Mouse (Mus musculus) embryonic stem cell, embryonic (primary cell): ENCODE data around the gene Fgd3.

Source experiments
- CTCF ChIA-PET, 4 experiments: fragments of 300-600 bp in 2 of 4; fragments of 350-600 bp in 2 of 4; sonication (Branson Sonifier 250); formaldehyde crosslinking; loops; one replicate each; lab custom pipeline; 2022; ENCODE audit warnings: inconsistent platforms in 2 of 4; lab: Charles Lee
- POLR2A ChIA-PET, 4 experiments: fragments of 300-600 bp in 2 of 4; fragments of 350-600 bp in 2 of 4; sonication (Branson Sonifier 250); formaldehyde crosslinking; loops; one replicate each; lab custom pipeline; 2022; ENCODE audit warnings: antibody characterized with exemption in 4 of 4, inconsistent platforms in 1 of 4; lab: Charles Lee

Gene Fgd3

GRCm38 (mm10) chr13:49320040-49320439 is at the start of gene Fgd3:
Gene Fgd3 (minus strand): TSS chr13:49320311.
- POLR2A ChIA-PET = interaction anchor here in 2 of 4 experiments (0.8 to 1.7 kb wide), 3 partner anchors 12 to 71 kb away, joined by 3 to 4 read pairs (median 4); partner anchors contain the start of gene Susd3 (in 1 of the 2)
- CTCF ChIA-PET = interaction anchor here in 1 of 4 experiments (0.6 kb wide), 1 partner anchor 64 kb away, joined by 3 read pairs; no protein-coding TSS in a partner anchor

GRCm38 (mm10) chr13:49369404-49369803 is 49.3 kb upstream of the Fgd3 start:
- CTCF ChIA-PET = interaction anchor here in 1 of 4 experiments (1.4 kb wide), 1 partner anchor 31 kb away, joined by 5 read pairs; no protein-coding TSS in a partner anchor
- POLR2A ChIA-PET = interaction anchor here in 3 of 4 experiments (0.8 to 2.4 kb wide), 11 partner anchors 8 to 182 kb away, joined by 3 to 18 read pairs (median 3); partner anchors contain the start of genes Ippk (in 1 of the 3) and Ninj1 (in 1 of the 3)

- CTCF ChIA-PET = interaction anchor here in 1 of 4 experiments (0.6 kb wide), 1 partner anchor 9 kb away, joined by 4 read pairs; no protein-coding TSS in a partner anchor
- POLR2A ChIA-PET = interaction anchor here in 3 of 4 experiments (0.7 to 1.4 kb wide), 8 partner anchors 13 to 27 kb away, joined by 3 to 5 read pairs (median 4); partner anchors contain the start of gene Bicd2 (in 2 of the 3)
Observed at GRCm38 (mm10) chr13:49367657-49368440, 47.7 kb upstream of the Fgd3 start.

GRCm38 (mm10) chr13:49364716-49365115 is 44.6 kb upstream of the Fgd3 start:
- ChIA-PET POLR2A (interaction anchor here in 3 of 4 experiments (0.6 to 3.9 kb wide), 11 partner anchors 10 to 320 kb away, joined by 3 to 19 read pairs (median 5); partner anchors contain the start of gene Bicd2 (in 1 of the 3)), CTCF (interaction anchor here in 1 of 4 experiments (0.8 kb wide), 1 partner anchor 26 kb away, joined by 3 read pairs; no protein-coding TSS in a partner anchor)

- POLR2A ChIA-PET = interaction anchor here in 3 of 4 experiments (0.6 to 3.5 kb wide), 23 partner anchors 8 to 290 kb away, joined by 3 to 26 read pairs (median 3); partner anchors contain the start of genes Bicd2 (in 2 of the 3), Card19 (in 1 of the 3), Cenpp (in 1 of the 3) and Ninj1 (in 1 of the 3)
- CTCF ChIA-PET = interaction anchor here in 2 of 4 experiments (1.4 kb wide), 2 partner anchors 18 to 24 kb away, joined by 3 to 5 read pairs; no protein-coding TSS in a partner anchor
Observed at GRCm38 (mm10) chr13:49362804-49363203, 42.7 kb upstream of the Fgd3 start.

GRCm38 (mm10) chr13:49362364-49362763 is 42.3 kb upstream of the Fgd3 start:
- CTCF ChIA-PET = interaction anchor here in 2 of 4 experiments (1.4 kb wide), 3 partner anchors 18 to 24 kb away, joined by 3 to 5 read pairs (median 4); no protein-coding TSS in a partner anchor
- POLR2A ChIA-PET = interaction anchor here (0.5 to 3.5 kb wide), 27 partner anchors 8 to 291 kb away, joined by 3 to 26 read pairs (median 4); partner anchors contain the start of genes Bicd2 (in 2 of the 4), Card19 (in 1 of the 4), Cenpp (in 1 of the 4) and Ninj1 (in 1 of the 4)

- ChIA-PET CTCF (interaction anchor here in 1 of 4 experiments (1.0 to 1.4 kb wide), 2 partner anchors 22 to 31 kb away, joined by 4 read pairs; no protein-coding TSS in a partner anchor), POLR2A (interaction anchor here in 2 of 4 experiments (0.7 to 3.5 kb wide), 11 partner anchors 8 to 173 kb away, joined by 3 to 26 read pairs (median 6); partner anchors contain the start of genes Bicd2 (in 2 of the 2), Ippk (in 1 of the 2) and Ninj1 (in 1 of the 2))
Observed at GRCm38 (mm10) chr13:49360906-49361406, 40.8 kb upstream of the Fgd3 start.

- POLR2A ChIA-PET = interaction anchor here in 2 of 4 experiments (0.5 to 1.5 kb wide), 4 partner anchors 9 to 40 kb away, joined by 3 to 6 read pairs (median 4); no protein-coding TSS in a partner anchor
- CTCF ChIA-PET = no interaction called here
Observed at GRCm38 (mm10) chr13:49358184-49358583, 38.1 kb upstream of the Fgd3 start.

- ChIA-PET POLR2A (interaction anchor here in 2 of 4 experiments (0.5 to 1.5 kb wide), 3 partner anchors 23 to 291 kb away, joined by 3 to 5 read pairs (median 3); no protein-coding TSS in a partner anchor), CTCF (interaction anchor here in 1 of 4 experiments (0.6 kb wide), 1 partner anchor 99 kb away, joined by 3 read pairs; no protein-coding TSS in a partner anchor)
Observed at GRCm38 (mm10) chr13:49357367-49358026, 37.4 kb upstream of the Fgd3 start.

GRCm38 (mm10) chr13:49356090-49356489 is 36.0 kb upstream of the Fgd3 start:
- ChIA-PET POLR2A (interaction anchor here in 2 of 4 experiments (1.2 to 4.2 kb wide), 6 partner anchors 8 to 290 kb away, joined by 3 to 13 read pairs (median 6); partner anchors contain the start of gene Bicd2 (in 2 of the 2)), CTCF (interaction anchor here in 1 of 4 experiments (0.6 kb wide), 1 partner anchor 35 kb away, joined by 4 read pairs; no protein-coding TSS in a partner anchor)

GRCm38 (mm10) chr13:49355461-49356061 is 35.5 kb upstream of the Fgd3 start:
- CTCF ChIA-PET = interaction anchor here in 1 of 4 experiments (0.6 to 0.9 kb wide), 3 partner anchors 11 to 36 kb away, joined by 3 to 4 read pairs (median 3); no protein-coding TSS in a partner anchor
- POLR2A ChIA-PET = interaction anchor here in 2 of 4 experiments (0.6 to 4.2 kb wide), 7 partner anchors 8 to 26 kb away, joined by 3 to 13 read pairs (median 5); partner anchors contain the start of gene Bicd2 (in 2 of the 2)

- POLR2A ChIA-PET = interaction anchor here in 2 of 4 experiments (0.6 to 4.2 kb wide), 5 partner anchors 10 to 15 kb away, joined by 3 to 13 read pairs (median 6); partner anchors contain the start of gene Bicd2 (in 1 of the 2)
- CTCF ChIA-PET = interaction anchor here in 1 of 4 experiments (0.8 kb wide), 1 partner anchor 27 kb away, joined by 3 read pairs; no protein-coding TSS in a partner anchor
Observed at GRCm38 (mm10) chr13:49353991-49354507, 33.9 kb upstream of the Fgd3 start.

GRCm38 (mm10) chr13:49353422-49353821 is 33.3 kb upstream of the Fgd3 start:
- ChIA-PET CTCF (interaction anchor here in 1 of 4 experiments (0.8 kb wide), 1 partner anchor 27 kb away, joined by 3 read pairs; no protein-coding TSS in a partner anchor), POLR2A (interaction anchor here in 2 of 4 experiments (0.6 to 4.2 kb wide), 6 partner anchors 9 to 12 kb away, joined by 3 to 13 read pairs (median 6); partner anchors contain the start of gene Bicd2 (in 2 of the 2))

- ChIA-PET POLR2A (interaction anchor here in 2 of 4 experiments (1.2 to 4.2 kb wide), 4 partner anchors 9 to 12 kb away, joined by 4 to 13 read pairs (median 10); partner anchors contain the start of gene Bicd2 (in 2 of the 2)), CTCF (interaction anchor here in 1 of 4 experiments (0.6 kb wide), 1 partner anchor 14 kb away, joined by 3 read pairs; no protein-coding TSS in a partner anchor)
Observed at GRCm38 (mm10) chr13:49352581-49353159, 32.6 kb upstream of the Fgd3 start.

- ChIA-PET CTCF (no interaction called here), POLR2A (interaction anchor here in 2 of 4 experiments (1.3 to 2.2 kb wide), 2 partner anchors 9 to 12 kb away, joined by 3 to 6 read pairs; no protein-coding TSS in a partner anchor)
Observed at GRCm38 (mm10) chr13:49349836-49350505, 29.9 kb upstream of the Fgd3 start.
